Mouse (Mus musculus): ENCODE measurements around the gene Tiam1.

Gene Tiam1

DNA sequence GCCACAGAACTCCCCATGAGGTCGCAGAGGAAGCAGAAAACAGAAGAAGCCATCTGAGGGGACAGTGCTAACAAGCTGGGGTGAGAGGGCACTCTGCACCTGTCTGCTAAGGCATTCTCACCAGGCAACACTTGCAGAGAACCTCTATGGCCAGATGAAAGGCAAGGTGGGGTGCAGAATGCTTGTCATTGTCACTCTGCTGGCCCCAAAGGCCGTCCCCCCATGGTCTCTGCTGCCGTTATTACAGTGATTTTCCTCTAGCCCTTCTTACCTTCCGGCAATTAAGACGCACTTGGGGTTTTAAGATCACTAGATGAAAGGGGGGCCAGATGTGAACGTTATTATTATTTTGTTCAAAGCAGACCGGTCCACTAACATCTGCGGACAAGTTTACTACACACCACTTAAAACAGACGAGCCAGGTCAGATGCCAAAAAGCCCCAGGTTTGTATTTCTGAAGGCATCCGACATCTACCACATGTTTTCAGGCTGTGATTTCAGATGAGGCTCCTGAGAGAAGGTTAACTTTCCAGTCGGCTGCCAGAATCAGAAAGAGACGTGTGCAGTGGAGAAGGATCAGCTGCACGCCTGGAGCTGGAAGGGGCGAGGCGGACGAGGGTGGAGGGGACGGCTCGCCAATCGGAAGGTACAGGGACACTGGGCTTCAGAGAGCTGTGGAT lies 198.8 kb downstream of the Tiam1 start:
- no peak for DNase-seq

DNA sequence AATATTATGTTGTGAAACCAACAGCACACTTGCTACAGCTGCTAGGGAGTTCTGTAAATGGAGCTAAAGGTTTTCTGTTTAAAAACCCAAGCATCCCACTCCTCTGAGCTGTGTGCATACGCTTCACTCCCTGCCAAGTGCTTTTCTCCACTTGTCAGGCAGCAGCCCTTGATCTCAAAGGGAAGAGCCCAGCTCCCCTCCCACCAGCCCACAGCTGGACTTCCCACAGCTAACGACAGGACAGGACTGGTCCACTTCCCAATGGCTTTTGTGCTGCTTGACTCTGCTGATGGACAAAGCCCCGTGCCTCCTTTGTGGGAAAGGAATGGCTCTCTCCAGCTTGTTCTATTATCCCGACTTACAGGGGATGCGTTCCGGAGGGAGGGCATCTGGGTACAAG lies 199.5 kb downstream of the Tiam1 start:
- no peak for DNase-seq

DNA sequence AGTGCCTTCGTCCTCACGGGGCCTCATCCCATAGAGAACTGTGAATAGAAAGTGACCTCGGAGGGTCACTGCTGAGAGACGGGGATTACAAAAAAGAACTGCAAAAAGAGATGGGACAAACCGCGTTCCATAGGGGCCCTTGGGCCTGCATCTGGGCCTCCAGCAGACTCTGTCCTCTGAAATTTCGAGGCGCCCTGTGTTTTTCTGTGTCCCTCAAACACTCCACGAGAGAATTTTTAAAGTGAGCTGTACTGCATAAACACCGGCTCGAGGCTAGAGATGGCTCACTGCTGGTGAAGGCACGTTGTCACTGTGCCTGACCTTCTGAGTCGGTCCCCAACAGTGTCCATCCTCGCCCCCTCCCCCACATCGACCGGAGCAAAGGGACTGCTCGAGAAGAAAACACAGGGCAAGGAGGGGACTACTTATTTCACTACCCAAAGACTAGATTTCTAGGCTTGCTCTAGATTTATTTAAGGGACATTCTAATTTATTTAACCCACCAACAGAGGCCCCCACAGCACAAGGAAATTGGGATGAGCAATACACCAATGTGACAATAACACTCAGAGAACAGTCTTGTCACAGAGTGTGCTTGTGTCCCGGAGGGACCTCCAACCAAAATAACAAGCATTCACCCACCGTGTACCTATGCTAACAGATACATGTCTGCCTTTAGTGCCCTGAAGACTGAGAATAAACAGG lies 200.2 kb downstream of the Tiam1 start:
- no peak for DNase-seq

DNA sequence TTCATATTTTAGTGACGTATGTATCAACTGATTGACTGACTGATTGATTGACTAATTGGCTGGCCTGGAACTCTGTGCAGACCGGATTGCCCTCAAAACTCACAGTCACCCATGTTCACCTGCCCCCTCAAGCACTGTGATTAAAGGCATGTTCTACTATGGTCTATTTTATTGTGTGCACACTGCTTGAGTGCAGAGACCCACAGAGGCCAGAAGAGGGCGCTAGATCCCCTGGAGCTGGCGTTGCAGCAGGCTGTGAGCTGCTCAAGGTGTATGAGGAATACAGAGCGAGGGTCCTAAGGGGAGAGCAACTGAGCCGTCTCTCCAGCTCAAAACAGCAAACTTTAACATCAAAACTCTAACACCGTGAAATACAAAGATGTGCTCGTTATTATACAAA lies 202.9 kb downstream of the Tiam1 start:
- DNase-seq, result no peak

DNA sequence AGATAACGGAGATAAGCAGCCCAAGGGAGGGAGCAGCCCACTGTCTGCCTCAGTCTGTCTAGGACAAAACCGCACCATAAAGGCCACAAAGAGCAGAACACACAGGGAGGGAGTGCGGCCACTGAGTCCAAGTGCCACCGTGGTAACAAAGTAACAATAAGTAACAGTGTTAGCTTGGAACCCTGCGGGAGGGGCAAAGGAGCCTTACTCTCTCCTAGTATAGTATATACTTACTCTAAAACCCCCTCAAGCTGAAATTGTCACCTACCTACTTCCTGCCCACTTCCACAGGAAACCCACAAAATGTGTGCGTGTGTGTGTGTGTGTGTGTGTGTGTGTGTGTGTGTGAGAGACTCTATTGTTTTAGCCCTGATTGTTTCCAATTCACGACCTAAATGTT lies 205.3 kb downstream of the Tiam1 start:
- DNase-seq, result no peak

DNA sequence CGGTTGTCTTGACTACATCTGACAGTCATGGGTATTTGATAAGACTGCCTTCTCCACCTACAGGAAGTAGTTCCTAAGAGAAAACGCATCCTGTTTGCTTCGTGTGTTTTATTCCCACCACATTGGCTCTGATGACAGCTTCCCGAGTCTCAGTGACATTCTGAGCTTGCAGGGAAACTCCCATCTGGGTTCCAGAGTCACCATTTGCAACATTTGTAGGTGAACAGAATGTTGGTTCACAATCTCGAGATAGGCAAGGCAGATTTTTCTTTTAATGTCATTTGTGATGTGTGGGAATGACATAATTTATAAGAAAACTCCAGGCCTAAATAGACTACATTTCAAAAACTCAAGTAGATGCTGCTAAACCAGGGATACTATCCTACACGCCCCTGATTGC lies 207.0 kb downstream of the Tiam1 start:
- no peak for DNase-seq

DNA sequence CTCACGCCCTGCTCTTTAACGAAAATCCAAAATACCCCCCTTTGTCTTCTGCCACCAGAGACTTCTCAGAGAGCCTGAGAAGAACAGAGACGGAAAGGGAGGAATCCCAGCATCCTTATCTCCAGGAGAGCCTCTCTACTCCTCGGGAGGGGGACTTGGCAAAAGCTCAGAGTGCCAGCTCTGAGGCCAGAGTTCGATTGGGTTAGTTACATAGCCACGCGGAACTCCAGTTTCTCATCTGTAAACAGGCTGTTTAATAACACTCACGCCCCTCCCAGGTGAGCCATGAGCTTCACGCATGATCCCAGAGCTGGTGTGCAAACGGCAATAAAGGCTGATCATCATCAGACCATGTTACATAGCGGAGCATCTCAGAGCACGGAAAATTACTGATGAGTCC lies 208.2 kb downstream of the Tiam1 start:
- peak; percentile 16 for DNase-seq

DNA sequence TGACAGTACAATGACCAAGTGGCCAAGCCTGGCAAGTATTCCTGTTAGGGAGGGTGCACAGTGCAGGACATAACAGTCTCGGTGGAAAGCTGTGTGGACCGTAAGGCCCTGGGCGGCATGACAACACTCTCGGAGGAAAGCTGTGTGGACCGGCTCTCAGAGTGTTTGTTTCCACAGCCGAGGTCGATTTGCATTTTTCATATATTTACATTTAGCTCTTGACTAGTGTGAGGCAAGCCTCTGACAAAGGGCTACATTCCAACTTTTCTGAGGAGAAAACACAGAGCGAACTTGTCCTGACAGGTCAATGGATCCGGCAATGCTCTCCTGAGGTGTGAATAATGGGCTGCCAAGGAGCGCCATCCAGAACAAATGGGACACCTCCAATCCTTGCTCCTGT lies 209.0 kb downstream of the Tiam1 start:
- DNase-seq, result no peak

DNA sequence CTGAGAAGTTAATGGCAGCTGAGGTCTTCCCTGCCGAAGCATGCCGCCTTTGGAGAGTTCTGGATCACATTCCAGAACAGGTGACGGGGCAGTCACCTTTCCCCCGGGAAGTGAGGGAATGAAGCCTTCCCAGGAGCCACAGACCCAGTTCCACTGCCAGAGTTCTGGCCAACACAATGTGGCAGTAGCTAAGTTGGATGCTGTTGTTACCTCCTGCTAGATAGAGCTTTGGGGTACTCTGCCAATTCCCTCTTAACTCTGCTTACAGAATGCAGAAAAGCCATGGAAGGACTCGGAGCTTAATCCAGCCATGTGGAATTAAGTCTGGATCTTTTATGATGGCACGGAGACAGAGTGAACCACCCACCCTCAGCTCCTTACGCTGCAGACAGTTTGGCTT lies 209.6 kb downstream of the Tiam1 start:
- DNase-seq, result no peak

DNA sequence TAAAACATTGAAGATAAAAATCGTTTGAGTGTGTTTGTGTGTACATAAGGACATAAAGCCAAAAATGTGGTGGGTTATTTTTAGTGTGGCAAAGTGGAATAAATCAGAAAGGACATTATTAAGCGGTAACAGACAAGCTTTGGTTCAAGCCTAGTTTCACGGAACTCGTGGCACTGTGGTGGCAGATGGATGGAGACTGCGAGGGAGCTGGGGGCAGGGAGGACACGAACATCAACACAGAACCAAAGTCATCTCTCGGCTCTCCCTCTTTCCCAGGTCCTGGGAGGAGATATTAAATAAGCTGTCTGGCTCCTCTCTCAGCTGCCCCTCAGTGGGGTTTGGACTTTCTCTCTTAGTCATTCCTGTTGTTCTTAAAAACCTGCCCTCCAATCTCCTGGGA lies 215.0 kb downstream of the Tiam1 start:
- no peak for DNase-seq

DNA sequence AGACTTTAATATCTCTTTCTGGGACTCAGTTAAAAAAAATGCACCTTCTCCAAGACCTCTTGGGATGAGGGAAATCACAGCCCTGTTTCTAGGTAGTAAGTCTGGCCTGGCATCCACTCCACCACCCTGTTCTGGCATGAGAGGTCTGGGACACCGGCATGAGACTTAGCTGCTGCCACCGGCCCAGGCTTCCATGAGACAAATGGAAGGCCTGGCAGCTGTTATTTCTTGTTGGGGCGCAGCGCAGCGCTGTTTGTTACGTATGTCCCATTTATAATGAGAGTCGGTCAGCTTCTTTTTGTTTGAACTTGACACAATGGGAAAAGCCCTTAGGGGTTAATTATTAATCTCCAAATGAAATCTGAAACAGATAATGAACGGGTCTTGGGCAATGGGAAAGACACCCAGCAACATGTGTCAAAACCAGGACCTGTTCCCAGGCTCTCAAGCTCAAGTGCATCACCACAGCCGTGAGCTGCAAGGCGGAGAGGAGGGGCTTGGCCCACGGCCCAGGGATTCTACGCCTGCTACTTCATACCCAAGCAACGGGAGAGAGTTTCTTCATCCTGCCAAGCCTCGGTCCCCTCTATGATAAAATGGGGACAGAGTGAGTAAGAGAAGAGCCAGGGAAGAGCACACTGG lies 219.2 kb downstream of the Tiam1 start:
- no peak for DNase-seq

DNA sequence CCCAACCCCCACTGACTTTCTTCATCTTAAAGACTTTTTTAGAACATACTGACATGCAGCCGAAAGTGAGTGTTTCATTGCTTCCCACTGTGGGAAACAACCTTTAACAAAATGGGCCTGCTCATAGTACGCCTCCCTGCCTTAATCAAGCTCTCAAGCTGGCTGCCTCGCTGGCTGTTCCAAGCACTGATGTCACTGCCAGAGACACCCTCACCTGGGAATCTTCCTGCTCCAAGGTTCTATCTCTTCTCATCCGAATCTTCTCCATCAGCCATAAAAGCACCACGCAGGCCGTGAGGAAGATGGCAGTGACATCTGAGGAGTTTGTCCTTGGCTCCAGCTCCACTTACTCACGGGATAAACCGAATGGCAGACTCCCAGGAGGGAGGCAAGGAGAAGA lies 220.3 kb downstream of the Tiam1 start:
- no peak for DNase-seq

DNA sequence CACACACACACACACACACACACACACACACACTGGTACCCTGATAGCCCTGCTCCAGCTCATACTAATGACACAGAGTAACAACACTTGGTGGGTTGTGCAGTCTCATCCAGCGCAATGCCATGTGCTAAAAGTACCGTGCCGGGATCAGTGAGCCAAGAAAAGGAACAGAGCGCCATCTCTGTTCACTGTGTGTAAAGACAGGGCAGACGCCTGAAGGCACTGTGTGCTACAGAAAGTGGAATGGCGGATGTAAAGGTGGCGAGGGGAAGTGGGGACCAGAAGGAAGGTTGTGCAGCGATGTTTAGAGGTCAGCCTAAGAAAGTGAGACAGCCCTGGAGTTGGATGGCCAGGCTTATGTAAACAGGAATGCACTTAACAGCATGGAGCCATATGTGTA lies 221.1 kb downstream of the Tiam1 start:
- DNase-seq, result no peak

DNA sequence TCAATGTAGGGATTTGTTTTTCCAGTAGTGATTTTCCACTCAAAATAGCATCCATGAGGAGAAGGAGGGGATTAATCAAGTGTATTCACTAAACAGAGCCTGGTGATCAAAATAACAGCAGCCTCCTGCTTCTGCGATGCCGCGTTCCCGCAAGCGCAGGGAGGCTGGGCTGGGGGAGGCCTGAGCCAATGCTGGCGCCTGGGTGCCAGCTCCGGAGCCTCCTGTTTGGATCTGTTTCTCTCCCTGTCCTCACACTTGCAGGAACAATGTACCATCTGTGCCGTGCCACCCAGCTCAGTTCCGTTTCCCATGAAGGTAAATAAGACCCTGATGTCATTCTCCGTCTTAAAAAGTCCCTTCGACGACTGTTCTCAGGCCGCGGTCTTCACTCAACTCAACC lies 222.2 kb downstream of the Tiam1 start:
- DNase-seq, result no peak

DNA sequence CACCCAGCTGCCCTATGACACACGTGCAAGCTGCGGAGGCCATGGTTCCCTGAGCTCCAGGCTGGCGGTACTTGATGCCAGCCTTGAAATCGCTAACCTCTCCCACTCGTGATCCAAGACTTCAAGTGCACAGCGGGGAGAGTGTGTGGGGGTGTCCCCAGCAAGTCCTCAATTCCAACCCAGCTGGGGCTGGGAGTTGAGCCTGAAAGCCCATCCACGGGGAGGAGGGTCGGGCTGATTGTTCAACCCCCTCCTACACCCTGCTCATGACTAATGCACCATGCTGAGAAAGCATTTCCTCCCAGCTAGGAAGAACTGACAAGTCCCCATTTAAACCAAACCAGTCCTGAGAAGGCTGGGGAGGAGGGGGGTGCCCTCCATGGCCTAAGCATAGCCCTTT lies 223.2 kb downstream of the Tiam1 start:
- DNase-seq, result no peak

DNA sequence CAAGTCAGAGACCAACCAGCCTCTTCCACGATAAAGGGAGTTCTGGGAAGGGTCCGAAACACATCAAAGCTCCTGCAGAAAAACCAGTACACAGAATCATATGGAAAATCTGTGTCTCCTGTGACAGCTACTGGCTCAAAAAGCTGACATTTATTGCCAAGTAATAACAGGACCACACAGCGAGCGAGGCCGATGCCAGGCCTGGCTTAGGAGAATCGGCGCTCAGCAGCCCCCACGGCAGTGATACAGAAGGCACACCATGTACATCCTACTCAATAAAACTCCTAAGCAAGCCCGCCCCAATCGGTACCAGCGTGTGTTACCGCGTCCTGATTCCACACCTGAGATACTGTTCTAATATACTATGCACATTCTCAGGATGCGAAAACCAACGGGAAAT lies 226.2 kb downstream of the Tiam1 start:
- DNase-seq, result no peak

DNA sequence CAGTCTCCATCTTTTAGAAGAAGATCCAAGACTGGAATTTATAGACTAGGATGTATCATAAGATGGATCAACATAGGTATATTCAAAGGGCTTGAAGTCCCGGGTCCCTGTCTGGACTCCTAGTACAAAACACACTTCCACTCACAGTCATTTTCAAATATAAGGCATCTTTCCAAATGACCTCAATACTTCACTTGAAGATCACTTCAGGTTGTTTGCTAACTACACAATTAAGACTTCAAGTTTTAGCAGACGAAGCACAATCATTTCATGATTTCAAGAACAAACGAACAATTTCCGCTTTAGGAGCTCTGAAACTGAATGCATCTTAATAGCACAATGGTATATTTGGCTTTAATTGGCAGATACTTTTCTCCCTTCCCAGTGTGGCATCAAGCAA lies 228.6 kb downstream of the Tiam1 start:
- DNase-seq, result no peak

DNA sequence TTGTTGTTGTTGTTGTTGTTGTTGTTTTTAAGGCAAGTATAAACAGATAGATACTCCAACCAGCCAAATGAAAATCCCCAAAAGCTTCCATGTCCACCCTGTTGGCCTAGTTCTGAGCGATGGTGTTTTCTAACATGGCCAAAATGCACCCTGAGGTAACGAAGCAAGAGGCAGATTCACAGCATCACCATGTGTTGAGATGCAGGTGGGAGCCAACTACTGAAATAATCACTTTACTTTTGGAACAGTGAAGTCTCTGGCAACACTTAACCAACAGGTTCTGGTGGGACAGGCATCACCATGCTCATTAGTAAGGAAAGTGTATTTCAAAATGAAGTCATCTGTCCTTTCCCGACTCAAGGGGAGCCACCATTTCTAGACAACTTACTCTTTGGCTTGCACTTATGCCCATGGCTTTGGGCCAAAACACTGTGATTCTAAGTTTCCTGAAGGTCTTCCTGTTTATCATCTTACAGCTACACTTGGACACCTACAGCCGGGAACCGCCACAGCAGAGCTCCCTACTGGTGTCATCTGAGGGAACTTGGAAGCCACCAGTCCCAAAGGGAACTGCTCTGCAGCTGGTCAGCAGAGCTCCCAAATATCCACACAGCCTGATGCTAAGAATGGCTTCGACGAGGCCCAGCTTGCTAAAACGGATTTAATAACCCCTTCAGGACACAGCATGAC lies 230.7 kb downstream of the Tiam1 start:
- DNase-seq, result no peak

DNA sequence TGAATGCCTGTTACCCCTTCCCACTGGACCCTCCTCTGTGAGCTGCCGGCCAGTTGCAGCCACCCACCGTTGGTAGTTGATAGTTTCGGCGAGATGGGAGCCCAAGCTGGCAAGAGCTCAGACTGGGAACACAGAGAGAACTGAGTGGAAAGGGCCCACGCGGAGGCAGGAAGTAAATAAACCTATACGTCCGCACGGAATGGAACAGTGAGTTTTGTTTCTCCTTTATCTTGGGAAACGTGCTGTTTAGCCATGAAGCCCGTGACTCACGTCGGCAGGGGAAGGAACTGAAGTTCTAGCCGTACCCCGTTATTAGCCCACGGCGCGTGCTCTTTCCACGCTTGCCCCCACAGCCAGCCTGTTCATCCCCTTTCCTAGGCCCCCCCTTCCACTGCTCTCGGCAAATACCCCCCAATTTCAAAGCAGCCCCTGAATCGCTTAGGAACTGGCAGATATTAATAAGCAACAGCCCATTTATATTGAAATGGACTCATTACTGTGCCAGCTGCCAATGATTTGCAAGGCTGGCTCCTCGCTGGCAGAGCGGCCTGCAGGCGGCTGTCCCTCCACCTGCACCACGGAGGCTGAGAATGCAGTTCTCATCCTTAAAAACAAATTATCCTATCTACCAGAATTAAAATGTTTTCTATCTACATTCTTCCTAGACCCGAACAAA lies 234.0 kb downstream of the Tiam1 start:
- DNase-seq, result no peak

DNA sequence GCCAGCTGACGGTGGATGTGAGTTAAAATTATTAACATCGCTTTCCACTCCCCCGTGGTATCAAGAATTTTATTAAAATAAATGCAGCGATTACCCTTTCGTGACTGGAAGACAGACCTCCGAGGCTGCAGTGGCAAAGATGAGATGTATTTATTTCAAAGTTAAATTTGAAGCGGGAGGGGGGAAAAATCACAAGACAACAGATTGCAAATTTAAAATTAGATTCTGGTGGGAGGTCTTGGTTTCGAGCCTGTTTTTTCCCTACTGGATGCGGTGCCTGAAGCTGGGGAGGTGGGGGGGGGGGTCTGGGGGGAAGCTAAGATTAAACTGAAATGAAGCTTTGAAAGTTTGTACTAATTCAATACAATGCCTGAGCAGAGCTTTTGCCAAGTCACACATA lies 235.9 kb downstream of the Tiam1 start:
- DNase-seq, result no peak

DNA sequence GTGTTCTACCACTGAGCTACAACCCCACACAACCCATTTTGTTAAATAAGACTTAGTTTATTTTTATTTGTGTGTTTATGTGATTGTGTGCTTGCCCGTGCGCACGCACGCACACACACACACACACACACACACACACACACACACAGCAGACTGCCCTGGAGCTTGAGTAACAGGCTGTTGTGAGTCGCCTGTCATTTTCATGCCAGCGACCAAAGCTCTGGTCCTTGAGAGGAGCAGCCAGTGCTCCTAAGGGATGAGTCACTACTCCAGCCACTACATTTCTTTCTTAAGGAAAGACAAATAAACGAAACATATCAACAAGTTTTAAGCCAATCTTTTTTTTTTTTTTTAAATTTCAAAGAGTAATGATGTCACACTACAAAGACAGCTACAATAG lies 236.7 kb downstream of the Tiam1 start:
- no peak for DNase-seq

DNA sequence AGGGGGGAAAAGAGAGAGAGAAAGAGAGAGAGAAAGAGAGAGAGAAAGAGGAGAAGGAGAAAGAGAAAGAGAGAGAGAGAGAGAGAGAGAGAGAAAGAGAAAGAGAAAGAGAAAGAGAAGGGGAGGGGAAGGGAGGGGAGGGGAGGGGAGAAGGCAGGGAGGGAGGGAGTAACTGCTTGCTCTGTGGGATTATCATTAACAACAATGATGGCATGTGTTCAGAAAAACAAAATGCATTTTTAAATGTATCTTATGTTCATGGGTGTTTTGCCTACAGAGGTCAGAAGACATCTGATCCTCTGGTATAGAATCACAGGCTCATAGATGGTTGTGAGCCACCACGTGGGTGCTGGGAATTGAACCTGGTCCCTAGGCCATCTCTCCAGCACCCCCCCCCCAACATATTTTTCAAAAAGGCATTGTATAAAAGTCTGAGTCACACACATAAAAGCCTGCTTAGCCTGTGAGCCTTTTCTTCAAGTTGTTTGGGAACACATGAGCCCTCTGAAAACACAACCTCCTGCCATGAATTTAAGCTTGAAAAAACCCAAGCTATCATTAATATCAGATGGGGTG lies 237.8 kb downstream of the Tiam1 start:
- DNase-seq, result no peak

DNA sequence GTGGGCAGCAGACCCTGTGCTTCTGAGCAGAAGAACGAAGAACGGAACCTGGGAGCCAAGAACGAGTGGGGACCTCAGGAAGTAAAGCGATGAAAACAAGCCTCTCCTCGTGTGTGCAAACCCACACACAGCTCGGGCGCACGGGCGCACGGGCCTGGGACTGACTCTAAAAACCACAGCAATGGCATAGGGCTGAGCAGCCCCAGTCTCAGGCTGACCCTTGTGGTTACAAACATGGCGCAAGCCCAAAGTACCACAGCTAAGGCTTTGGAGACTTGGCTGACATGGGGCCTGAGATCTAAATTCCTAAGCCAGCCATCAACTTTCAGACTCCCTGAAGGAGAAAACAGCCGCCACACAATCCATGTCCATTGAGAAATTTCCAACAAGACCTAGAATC lies 239.4 kb downstream of the Tiam1 start:
- no peak for DNase-seq

All from kidney, adult 18-20 months (tissue).